Mouse (Mus musculus) forebrain, embryonic 11.5 days (tissue): ENCODE measurements around the gene Clasp2. TPM values are rescaled to one million over a fixed set of nuclear protein-coding genes. Genes with fewer than 3 reads are reported as not detected.

Experiments used
- ATAC-seq: fragments of 200-750 bp; cut with Nextera tagmentation; replicated peaks from 2 replicates; pipeline ENCODE4 v1.8.0; 2017; ENCODE audit warnings: moderate TSS enrichment; ENCODE audit not compliant: low FRiP score
- DNase-seq: peaks from one replicate; pipeline ENCODE4 v3.0.0-alpha.2; 2017; ENCODE audit warnings: low spot score
- H3K27ac ChIP-seq: fragments of 300-500 bp; sonication (generic); 2 replicates; pipeline ENCODE4 v1.5.1; 2014; ENCODE audit warnings: low read depth, low read length
- H3K27me3 ChIP-seq: fragments of 300-500 bp; sonication (generic); 2 replicates; pipeline ENCODE4 v1.6.1; 2014; ENCODE audit warnings: mild to moderate bottlenecking, low read length, mixed read lengths; ENCODE audit not compliant: control insufficient read depth, insufficient read depth
- H3K36me3 ChIP-seq: fragments of 300-500 bp; sonication (generic); 2 replicates; pipeline ENCODE4 v1.6.1; 2014; ENCODE audit warnings: mild to moderate bottlenecking, low read length, moderate library complexity, mixed read lengths; ENCODE audit not compliant: control insufficient read depth, insufficient read depth
- H3K4me1 ChIP-seq: fragments of 300-500 bp; sonication (generic); replicated peaks from 2 replicates; pipeline ENCODE4 v1.6.1; 2014; ENCODE audit warnings: low read length, mixed read lengths; ENCODE audit not compliant: control insufficient read depth, insufficient read depth
- H3K4me2 ChIP-seq: fragments of 300-500 bp; sonication (generic); 2 replicates; pipeline ENCODE4 v1.6.1; 2014; ENCODE audit warnings: low read depth, mild to moderate bottlenecking, low read length, moderate library complexity, mixed read lengths; ENCODE audit not compliant: severe bottlenecking
- H3K4me3 ChIP-seq: fragments of 300-500 bp; sonication (generic); 2 replicates; pipeline ENCODE4 v1.5.1; 2014; ENCODE audit warnings: low read depth, low read length
- H3K9ac ChIP-seq: fragments of 300-500 bp; sonication (generic); 2 replicates; pipeline ENCODE4 v1.6.1; 2014; ENCODE audit warnings: low read length
- H3K9me3 ChIP-seq: fragments of 300-500 bp; sonication (generic); 2 replicates; pipeline ENCODE4 v1.6.1; 2016; ENCODE audit warnings: low read length, mixed read lengths; ENCODE audit not compliant: control insufficient read depth
- WGBS: fragments of 180-500 bp; shearing (Covaris S2); extraction: QIAGEN DNeasy Blood & Tissue Kit; methylation state at CpG from one replicate; pipeline ENCODE4 v1.1.7; 2014; 5-methylcytosine and 5-hydroxymethylcytosine counted together
- polyA plus RNA-seq: library from polyadenylated mRNA; unstranded; fragments of >200 nt; fragmentation: Nextera tagmentation; extraction: Ambion mirVana; gene quantifications from 2 replicates; pipeline ENCODE4 v1.2.1, GENCODE M21; 2014

Gene Clasp2
- polyA plus RNA-seq, 1 experiment from 2014 or later = 59.2 TPM

- WGBS = 95% methylated on average over 5 of the region's 5 CpGs
- DNase-seq = no peak
Observed at GRCm38 (mm10) chr9:113915789-113916188, 174.5 kb downstream of the Clasp2 start.

GRCm38 (mm10) chr9:113922677-113923076 is 181.4 kb downstream of the Clasp2 start:
- H3K9ac ChIP-seq = no peak overlapping the region
- H3K27ac ChIP-seq = no peak overlapping the region
- H3K4me2 ChIP-seq = no peak overlapping the region
- no peaks in the 10 kb centered on the region for H3K4me1 ChIP-seq
- H3K9me3 ChIP-seq = no peaks in the 10 kb centered on the region
- no peak overlapping the region for H3K4me3 ChIP-seq
- ATAC-seq (no peak), DNase-seq (no peak)
- 95% methylated on average over 5 of the region's 5 CpGs for WGBS
- no peaks in the 10 kb centered on the region; the same call in 1 of the 2 replicates for H3K36me3 ChIP-seq
- H3K27me3 ChIP-seq = no peaks in the 10 kb centered on the region

More at GRCm38 (mm10) chr9:113915789-113916188, 174.5 kb downstream of the Clasp2 start:
- no peaks in the 10 kb centered on the region for H3K27me3 ChIP-seq
- no peaks in the 10 kb centered on the region for H3K4me1 ChIP-seq
- H3K4me3 ChIP-seq = no peak overlapping the region
- no peak overlapping the region for H3K4me2 ChIP-seq
- no peak overlapping the region for H3K9ac ChIP-seq
- H3K27ac ChIP-seq = no peak overlapping the region
- peaks cover 2% of the 10 kb centered on the region; the same call in 1 of the 2 replicates for H3K36me3 ChIP-seq
- ATAC-seq = no peak
- H3K9me3 ChIP-seq = no peaks in the 10 kb centered on the region

DNA sequence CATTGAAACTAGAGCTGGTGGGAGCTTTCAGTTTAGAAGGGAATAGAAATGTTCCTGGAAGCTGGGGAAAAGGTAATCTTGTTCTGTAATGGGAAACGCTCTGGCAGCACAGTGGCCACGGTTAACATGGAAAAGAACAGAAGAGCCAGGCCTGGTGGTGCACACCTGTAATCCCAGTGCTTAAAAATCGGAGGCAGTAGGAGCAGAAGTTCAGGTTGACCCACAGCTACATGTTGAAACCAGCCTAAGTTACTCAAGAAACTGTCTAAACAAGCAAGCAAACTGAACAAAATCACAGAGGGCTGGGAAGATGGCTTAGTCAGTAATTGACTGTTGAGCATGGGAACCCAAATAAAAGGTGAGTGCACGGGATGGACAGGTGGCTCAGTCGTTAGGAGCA is 183.6 kb downstream of the Clasp2 start:
- DNase-seq (no peak), ATAC-seq (no peak)
- Histone ChIP-seq H3K27ac (no peak overlapping the region), H3K4me3 (no peak overlapping the region), H3K4me1 (no peaks in the 10 kb centered on the region), H3K9ac (no peak overlapping the region), H3K36me3 (no peaks in the 10 kb centered on the region; the same call in 1 of the 2 replicates), H3K4me2 (no peak overlapping the region), H3K27me3 (no peaks in the 10 kb centered on the region), H3K9me3 (no peaks in the 10 kb centered on the region)
- WGBS = 89% methylated on average over 5 of the region's 5 CpGs

DNA sequence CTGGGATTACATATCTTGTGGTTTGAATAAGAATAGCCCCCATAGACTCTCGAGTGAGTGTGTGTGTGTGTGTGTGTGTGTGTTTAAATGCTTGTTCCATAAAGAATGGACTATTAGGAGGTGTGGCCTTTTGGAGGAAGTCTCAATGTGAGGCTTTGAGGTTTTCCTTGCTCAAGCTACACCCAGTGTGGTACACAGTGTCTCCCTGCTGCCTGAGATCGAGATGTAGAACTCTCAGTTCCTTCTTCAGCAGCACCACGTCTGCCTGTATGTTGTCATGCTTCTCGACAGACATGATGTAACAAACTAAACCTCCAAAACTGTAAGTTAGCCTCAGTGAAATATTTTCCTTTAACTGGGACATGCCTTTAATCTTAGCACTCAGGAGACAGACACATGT is 187.3 kb downstream of the Clasp2 start:
- WGBS = 84% methylated on average over 4 of the region's 4 CpGs

GRCm38 (mm10) chr9:113929676-113930075 is 188.4 kb downstream of the Clasp2 start:
- no peaks in the 10 kb centered on the region for H3K9me3 ChIP-seq
- peaks cover 6% of the 10 kb centered on the region; the same call in 1 of the 2 replicates for H3K4me1 ChIP-seq
- DNase-seq = no peak
- no peak overlapping the region; the same call in 1 of the 2 replicates for H3K4me2 ChIP-seq
- WGBS = 79% methylated on average over 1 of the region's 1 CpGs
- H3K36me3 ChIP-seq = no peaks in the 10 kb centered on the region
- no peak for ATAC-seq
- H3K4me3 ChIP-seq = no peak overlapping the region
- no peak overlapping the region for H3K9ac ChIP-seq
- H3K27me3 ChIP-seq = no peaks in the 10 kb centered on the region
- H3K27ac ChIP-seq = no peak overlapping the region

More for the DNA sequence above, 187.3 kb downstream of the Clasp2 start:
- Histone ChIP-seq H3K27me3 (no peaks in the 10 kb centered on the region), H3K4me1 (peaks cover 6% of the 10 kb centered on the region; the same call in 1 of the 2 replicates), H3K4me2 (no peak overlapping the region), H3K9me3 (no peaks in the 10 kb centered on the region), H3K36me3 (no peaks in the 10 kb centered on the region), H3K9ac (no peak overlapping the region), H3K4me3 (no peak overlapping the region), H3K27ac (no peak overlapping the region)
- ATAC-seq = no peak
- no peak for DNase-seq

DNA sequence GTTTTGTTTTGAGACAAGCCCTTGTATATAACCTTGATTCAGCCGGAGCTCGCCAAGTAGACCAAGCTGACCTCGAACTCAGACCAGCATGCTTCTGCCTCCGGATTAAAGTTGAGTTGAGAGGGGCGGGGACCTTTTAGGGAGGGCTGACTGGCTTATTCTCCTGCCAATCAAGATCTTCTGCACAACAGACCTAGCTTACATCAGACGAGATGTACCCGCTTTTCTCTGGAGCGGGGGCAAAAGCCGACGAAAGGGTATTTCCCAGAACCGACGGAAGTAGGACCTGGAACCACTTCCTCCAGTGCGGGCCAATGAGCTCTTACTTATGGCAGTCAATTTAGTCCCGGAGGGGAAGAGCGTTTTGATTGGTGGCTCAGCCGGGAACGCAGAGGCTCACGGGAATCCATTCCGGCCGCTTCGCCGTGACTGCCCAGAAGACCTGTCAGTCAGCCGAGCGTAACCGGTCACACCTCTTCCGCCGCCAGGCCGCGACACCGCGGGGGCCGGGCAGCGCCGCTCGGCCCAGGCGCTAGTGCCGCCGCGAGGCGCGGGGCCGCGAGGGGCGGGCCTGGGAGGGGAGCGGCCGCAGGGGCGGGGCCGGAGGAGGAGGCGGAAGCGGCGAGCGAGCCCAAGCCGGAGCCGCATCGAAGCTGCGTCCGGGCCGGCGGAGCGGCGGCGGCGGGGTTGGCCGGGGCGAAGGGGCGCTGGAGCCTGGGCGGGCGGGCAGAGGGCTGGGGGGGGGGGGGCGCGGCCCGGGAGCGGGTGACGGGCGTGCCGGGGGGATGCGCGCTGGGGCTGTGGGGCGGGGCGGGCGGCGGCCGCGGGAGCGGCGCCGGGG is 189.5 kb downstream of the Clasp2 start, which contains the start of gene Ubp1:
Gene Ubp1, plus strand, starts transcription at position 401 of the 841 bp plus-strand sequence.
- Histone ChIP-seq H3K36me3 (no peaks in the 10 kb centered on the region), H3K9ac (peak within 1 kb of the TSS; percentile 87), H3K9me3 (no peaks in the 10 kb centered on the region), H3K4me1 (peaks cover 6% of the 10 kb centered on the region; the same call in 1 of the 2 replicates), H3K4me3 (peak within 1 kb of the TSS; percentile 99), H3K4me2 (peak within 1 kb of the TSS; percentile 86), H3K27me3 (no peaks in the 10 kb centered on the region), H3K27ac (peak within 1 kb of the TSS; percentile 80)
- peak; percentile 98 for ATAC-seq
- WGBS = 1% methylated on average over 47 of the region's 86 CpGs
- DNase-seq = peak; percentile 97

GRCm38 (mm10) chr9:113931375-113932099 is 190.3 kb downstream of the Clasp2 start:
- Histone ChIP-seq H3K27me3 (no peaks in the 10 kb centered on the region), H3K9me3 (no peaks in the 10 kb centered on the region), H3K4me1 (peaks cover 6% of the 10 kb centered on the region; the same call in 1 of the 2 replicates), H3K4me3 (peak overlapping the region; percentile 99), H3K9ac (peak overlapping the region; percentile 87), H3K36me3 (no peaks in the 10 kb centered on the region), H3K27ac (peak overlapping the region; percentile 80), H3K4me2 (peak overlapping the region; percentile 86)
- whole genome bisulfite sequencing = under 1% methylated on average over 57 of the region's 91 CpGs
- ATAC-seq = peak; percentile 47
- peak; percentile 76 for DNase-seq

DNA sequence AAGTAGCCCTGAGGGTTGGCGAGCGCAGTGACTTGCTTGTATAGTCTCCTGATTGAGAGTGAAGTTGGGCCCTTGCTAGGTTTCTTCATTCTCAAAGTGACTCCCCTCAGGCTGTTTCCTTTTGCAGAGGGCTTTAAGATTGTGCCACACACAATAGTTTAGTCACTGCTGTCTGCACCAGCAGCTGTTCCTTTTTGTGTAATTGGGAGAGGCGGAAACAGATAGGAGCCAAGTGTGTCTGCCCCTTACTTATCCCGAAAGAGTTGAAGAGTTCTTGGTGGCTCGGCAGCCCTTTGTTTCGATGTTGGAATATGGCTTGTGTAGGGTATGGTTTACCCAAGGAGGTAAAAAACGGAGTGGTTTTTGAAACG is 190.8 kb downstream of the Clasp2 start:
- peak overlapping the region; percentile 86 for H3K4me2 ChIP-seq
- DNase-seq (peak; percentile 57), ATAC-seq (no peak)
- no peaks in the 10 kb centered on the region for H3K27me3 ChIP-seq
- H3K27ac ChIP-seq = peak overlapping the region; percentile 80
- no peaks in the 10 kb centered on the region for H3K9me3 ChIP-seq
- H3K9ac ChIP-seq = peak overlapping the region; percentile 87
- H3K36me3 ChIP-seq = no peaks in the 10 kb centered on the region
- H3K4me3 ChIP-seq = peak overlapping the region; percentile 99
- 4% methylated on average over 8 of the region's 8 CpGs for WGBS
- peaks cover 6% of the 10 kb centered on the region; the same call in 1 of the 2 replicates for H3K4me1 ChIP-seq
